Mouse (Mus musculus) midbrain, postnatal 0 days (tissue): Measurements from ENCODE around the gene Prph. TPM values are rescaled to one million over a fixed set of nuclear protein-coding genes. Genes with fewer than 3 reads are reported as not detected.
"Not testable (repeated sequence)": the region's sequence is repeated elsewhere in the genome, so short reads cannot be mapped to it uniquely, and the experiment has no call there.

Source experiments
- ATAC-seq: fragments of 200-750 bp; cut with Nextera tagmentation; 2 replicates; pipeline ENCODE4 v1.8.0; 2017; ENCODE audit warnings: moderate number of reproducible peaks, mild to moderate bottlenecking, moderate TSS enrichment, moderate library complexity; ENCODE audit not compliant: low FRiP score
- DNase-seq: peaks from one replicate; pipeline ENCODE4 v3.0.0-alpha.2; 2015; ENCODE audit warnings: low spot score
- H3K27ac ChIP-seq: fragments of 300-500 bp; sonication (generic); 2 replicates; pipeline ENCODE4 v1.5.1; 2014; ENCODE audit warnings: low read depth, mild to moderate bottlenecking, low read length, mixed read lengths
- H3K27me3 ChIP-seq: fragments of 300-500 bp; sonication (generic); 2 replicates; pipeline ENCODE4 v1.6.1; 2014; ENCODE audit warnings: low read length, control low read depth, mixed read lengths; ENCODE audit not compliant: insufficient read depth
- H3K36me3 ChIP-seq: fragments of 300-500 bp; sonication (generic); 2 replicates; pipeline ENCODE4 v1.6.1; 2014; ENCODE audit warnings: low read length, control low read depth, mixed read lengths; ENCODE audit not compliant: insufficient read depth
- H3K4me1 ChIP-seq: fragments of 300-500 bp; sonication (generic); 2 replicates; pipeline ENCODE4 v1.6.1; 2014; ENCODE audit warnings: mild to moderate bottlenecking, control low read depth, antibody characterized with exemption, low read length, mixed read lengths; ENCODE audit not compliant: insufficient read depth
- H3K4me2 ChIP-seq: fragments of 300-500 bp; sonication (generic); 2 replicates; pipeline ENCODE4 v1.6.1; 2014; ENCODE audit warnings: low read depth, mild to moderate bottlenecking, low read length, mixed read lengths; ENCODE audit not compliant: poor library complexity, severe bottlenecking
- H3K4me3 ChIP-seq: fragments of 300-500 bp; sonication (generic); 2 replicates; pipeline ENCODE4 v1.5.1; 2014; ENCODE audit warnings: low read depth, mild to moderate bottlenecking, low read length, moderate library complexity
- H3K9ac ChIP-seq: fragments of 300-500 bp; sonication (generic); replicated peaks from 2 replicates; pipeline ENCODE4 v1.6.1; 2014; ENCODE audit warnings: mild to moderate bottlenecking, low read length, moderate library complexity, mixed read lengths; ENCODE audit not compliant: poor library complexity, severe bottlenecking
- H3K9me3 ChIP-seq: fragments of 300-500 bp; sonication (generic); 2 replicates; pipeline ENCODE4 v1.6.1; 2016; ENCODE audit warnings: low read length, control low read depth
- CTCF ChIP-seq: IDR thresholded peaks from 2 replicates; pipeline ENCODE4 v1.5.1; 2016; ENCODE audit warnings: antibody characterized with exemption, mild to moderate bottlenecking
- WGBS: fragments of 180-500 bp; shearing (Covaris S2); extraction: QIAGEN DNeasy Blood & Tissue Kit; methylation state at CpG from one replicate; pipeline ENCODE4 v1.1.7; 2014; 5-methylcytosine and 5-hydroxymethylcytosine counted together
- polyA plus RNA-seq: library from polyadenylated mRNA; unstranded; fragments of >200 nt; fragmentation: Nextera tagmentation; extraction: Ambion mirVana; gene quantifications from 2 replicates; pipeline ENCODE4 v1.2.1, GENCODE M21; 2015
- total RNA-seq: library from RNA; depleted of rRNA; stranded (reverse); fragments of >200 nt; gene quantifications from 2 replicates; pipeline ENCODE4 v1.2.3, GENCODE M21; 2014

Prph gene
- total and polyA plus RNA-seq, 2 experiments from 2014 or later: 9.1 to 11.2 TPM

GRCm38 (mm10) chr15:99040920-99041856 lies 13.8 kb upstream of the Prph start:
- H3K27me3 ChIP-seq: no peaks in the 10 kb centered on the region
- no peak overlapping the region for H3K4me3 ChIP-seq
- no peak overlapping the region for H3K27ac ChIP-seq
- H3K4me2 ChIP-seq: no peak overlapping the region
- H3K36me3 ChIP-seq: no peaks in the 10 kb centered on the region
- WGBS: 33% methylated on average over 21 of the region's 21 CpGs
- H3K9me3 ChIP-seq: no peaks in the 10 kb centered on the region
- H3K4me1 ChIP-seq: no peaks in the 10 kb centered on the region
- no peak overlapping the region for H3K9ac ChIP-seq
- ATAC-seq (no peak), DNase-seq (peak; percentile 30)
- no peak for TF ChIP-seq CTCF

DNA sequence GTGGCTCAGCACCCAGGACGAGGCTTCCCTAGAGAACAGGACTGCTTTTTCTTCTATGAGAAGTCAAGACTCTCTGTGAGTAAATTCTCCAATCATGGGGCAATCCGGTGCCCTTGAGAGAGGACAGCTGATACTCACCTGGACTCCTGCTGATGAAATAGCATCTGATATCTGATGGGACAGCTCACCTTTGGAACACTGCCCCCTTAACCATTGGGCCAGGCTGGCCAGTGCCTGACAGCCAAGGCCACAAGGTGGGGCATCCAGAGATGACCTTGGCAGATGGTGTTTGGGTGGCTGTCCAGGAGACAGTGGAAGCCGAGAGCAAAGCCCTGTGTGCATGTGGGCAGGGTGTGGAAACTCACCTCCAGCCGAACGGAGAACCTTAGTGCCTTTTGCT lies 12.6 kb upstream of the Prph start:
- TF ChIP-seq CTCF: no peak
- Histone ChIP-seq H3K4me1 (no peaks in the 10 kb centered on the region), H3K4me2 (no peak overlapping the region), H3K9me3 (no peaks in the 10 kb centered on the region), H3K36me3 (no peaks in the 10 kb centered on the region), H3K27me3 (no peaks in the 10 kb centered on the region), H3K9ac (no peak overlapping the region), H3K4me3 (no peak overlapping the region), H3K27ac (no peak overlapping the region)
- DNase-seq (no peak), ATAC-seq (no peak)
- 82% methylated on average over 5 of the region's 5 CpGs for WGBS

DNA sequence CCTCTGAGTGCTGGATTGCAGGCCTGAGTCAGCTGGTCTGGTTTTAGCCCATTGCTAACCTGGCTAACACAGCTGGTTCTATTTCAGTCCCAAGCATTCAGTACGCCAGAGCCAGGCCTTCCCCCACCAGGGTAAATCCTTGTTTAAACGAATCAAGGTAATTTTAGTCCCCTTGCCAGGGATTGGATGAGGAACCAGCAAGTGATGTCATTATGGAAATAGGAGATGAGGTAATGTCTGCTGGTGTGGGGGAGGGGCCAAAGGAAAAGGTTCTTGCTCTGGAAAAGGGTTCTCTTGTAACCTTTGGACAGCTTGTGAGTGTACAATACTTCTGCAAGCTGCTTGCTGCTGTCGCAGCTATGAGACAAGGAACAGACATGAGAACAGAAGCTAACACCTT lies 10.1 kb upstream of the Prph start:
- no peak for DNase-seq

DNA sequence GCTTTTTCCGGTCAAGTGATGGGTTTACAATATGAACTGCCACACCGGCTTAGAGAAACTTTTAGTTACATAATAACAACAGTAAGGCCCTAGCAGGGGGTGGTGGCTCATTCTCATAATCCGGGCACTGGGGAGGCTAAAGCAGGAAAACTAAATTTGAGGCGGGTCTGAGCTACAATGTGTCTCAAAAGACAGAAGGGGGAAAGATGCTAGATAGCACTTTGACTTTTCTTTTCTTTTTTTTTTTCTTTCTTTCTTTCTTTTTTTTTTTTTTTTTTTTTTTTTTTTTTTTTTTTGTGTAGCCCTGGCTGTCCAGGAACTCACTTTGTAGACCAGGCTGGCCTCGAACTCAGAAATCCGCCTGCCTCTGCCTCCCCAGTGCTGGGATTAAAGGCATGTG lies 9.2 kb upstream of the Prph start:
- not testable (repeated sequence) for ATAC-seq, H3K4me1 ChIP-seq, H3K9me3 ChIP-seq, H3K4me3 ChIP-seq, H3K27me3 ChIP-seq, H3K36me3 ChIP-seq, DNase-seq, H3K9ac ChIP-seq, H3K4me2 ChIP-seq, H3K27ac ChIP-seq
- 69% methylated on average over 6 of the region's 6 CpGs for WGBS

More for the DNA sequence above, 10.1 kb upstream of the Prph start:
- H3K9ac ChIP-seq: no peak overlapping the region
- no peaks in the 10 kb centered on the region for H3K4me1 ChIP-seq
- no peaks in the 10 kb centered on the region for H3K9me3 ChIP-seq
- H3K4me3 ChIP-seq: no peak overlapping the region
- 64% methylated on average over 3 of the region's 3 CpGs for WGBS
- TF ChIP-seq CTCF: no peak
- H3K36me3 ChIP-seq: no peaks in the 10 kb centered on the region
- H3K27me3 ChIP-seq: no peaks in the 10 kb centered on the region
- no peak overlapping the region for H3K4me2 ChIP-seq
- H3K27ac ChIP-seq: no peak overlapping the region
- ATAC-seq: no peak

DNA sequence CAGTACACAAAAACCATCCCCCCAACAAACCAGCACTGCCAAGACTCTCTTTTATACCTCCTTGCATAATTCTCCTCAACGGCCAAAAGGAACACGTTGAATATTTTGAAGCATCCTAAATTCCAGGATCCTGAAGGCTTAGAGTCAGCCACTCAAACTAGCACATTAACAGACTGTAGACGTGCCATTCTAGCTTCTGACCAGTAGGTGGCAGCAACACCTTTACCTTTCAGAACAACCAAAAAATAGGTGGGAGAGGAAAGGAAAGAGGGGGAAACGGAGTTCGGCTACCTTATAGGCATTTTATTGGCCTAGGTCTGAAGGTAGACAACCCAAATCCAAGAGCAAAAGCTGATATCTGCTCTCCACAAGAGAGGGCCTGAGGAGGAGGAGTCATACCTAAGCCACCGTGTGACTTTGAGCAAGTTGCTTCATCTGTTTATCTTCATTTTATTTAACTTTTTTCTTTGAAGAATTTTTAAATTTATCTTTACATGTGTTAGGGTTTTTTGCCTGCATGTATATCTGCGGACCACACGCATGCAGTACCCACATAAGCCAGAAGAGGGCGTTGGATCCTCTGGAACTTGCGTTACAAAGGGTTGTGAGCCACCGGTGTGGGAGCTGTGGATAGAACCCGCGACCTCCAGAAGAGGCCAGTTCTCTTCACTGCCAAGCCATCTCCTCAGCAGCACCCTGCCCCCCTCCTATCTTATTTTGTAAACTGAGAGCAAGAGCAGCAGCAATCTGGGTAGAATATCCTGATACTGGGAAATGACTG lies 5.3 kb upstream of the Prph start:
- no peak for ATAC-seq
- H3K27ac ChIP-seq: no peak overlapping the region
- H3K36me3 ChIP-seq: no peaks in the 10 kb centered on the region
- TF ChIP-seq CTCF: peak; percentile 95
- H3K9me3 ChIP-seq: no peaks in the 10 kb centered on the region
- DNase-seq: peak; percentile 80
- peaks cover 15% of the 10 kb centered on the region; the same call in 1 of the 2 replicates for H3K27me3 ChIP-seq
- no peak overlapping the region for H3K9ac ChIP-seq
- no peak overlapping the region for H3K4me3 ChIP-seq
- WGBS: 33% methylated on average over 13 of the region's 13 CpGs
- no peak overlapping the region for H3K4me2 ChIP-seq
- no peaks in the 10 kb centered on the region for H3K4me1 ChIP-seq

DNA sequence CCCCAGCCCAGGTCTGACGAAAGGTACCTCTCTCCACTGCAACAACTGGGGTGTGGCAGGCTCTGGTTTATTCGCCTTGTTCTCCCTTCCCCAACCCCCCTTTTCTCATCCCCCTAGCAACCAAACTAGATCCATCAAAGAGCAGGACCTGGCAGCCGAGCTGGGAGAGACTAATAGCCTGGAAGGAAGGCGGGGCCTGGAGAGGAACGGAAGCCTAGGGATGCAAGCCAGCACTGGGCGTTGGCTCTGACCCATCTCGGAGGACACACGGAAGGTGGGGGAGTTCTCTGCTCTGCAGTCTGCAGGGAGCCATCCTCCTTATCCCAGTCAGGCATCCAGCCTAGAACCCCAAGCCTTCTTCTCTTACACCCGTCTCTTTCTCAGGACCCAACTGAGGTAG lies 1.6 kb upstream of the Prph start:
- 0 out of 2 replicates have a peak, but pooled peaks cover 4% of the 10 kb centered on the region for H3K4me1 ChIP-seq
- H3K4me3 ChIP-seq: no peak overlapping the region
- DNase-seq: peak; percentile 22
- TF ChIP-seq CTCF: no peak
- 16% methylated on average over 9 of the region's 9 CpGs for WGBS
- no peak overlapping the region for H3K27ac ChIP-seq
- H3K4me2 ChIP-seq: no peak overlapping the region
- no peaks in the 10 kb centered on the region for H3K36me3 ChIP-seq
- H3K9me3 ChIP-seq: no peaks in the 10 kb centered on the region
- peaks cover 52% of the 10 kb centered on the region for H3K27me3 ChIP-seq
- H3K9ac ChIP-seq: no peak overlapping the region
- no peak for ATAC-seq
